Mouse (Mus musculus) liver, embryonic 15.5 days (tissue): ENCODE results near the gene Itgb8. TPM values are rescaled to one million over a fixed set of nuclear protein-coding genes. Genes with fewer than 3 reads are reported as not detected.

Source experiments
- ATAC-seq: fragments of 200-750 bp; cut with Nextera tagmentation; 2 replicates; pipeline ENCODE4 v1.8.0; 2017; ENCODE audit warnings: moderate number of reproducible peaks, mild to moderate bottlenecking, moderate library complexity; ENCODE audit not compliant: insufficient read depth
- H3K27ac ChIP-seq: fragments of 300-500 bp; sonication (generic); replicated peaks from 2 replicates; pipeline ENCODE4 v1.5.1; 2015; ENCODE audit warnings: mild to moderate bottlenecking, inconsistent platforms
- H3K27me3 ChIP-seq: fragments of 300-500 bp; sonication (generic); 2 replicates; pipeline ENCODE4 v1.6.1; 2015; ENCODE audit warnings: mild to moderate bottlenecking, inconsistent platforms
- H3K36me3 ChIP-seq: fragments of 300-500 bp; sonication (generic); replicated peaks from 2 replicates; pipeline ENCODE4 v1.6.1; 2015; ENCODE audit warnings: moderate library complexity, mild to moderate bottlenecking, inconsistent platforms
- H3K4me1 ChIP-seq: fragments of 300-500 bp; sonication (generic); replicated peaks from 2 replicates; pipeline ENCODE4 v1.6.1; 2015; ENCODE audit warnings: inconsistent platforms
- H3K4me2 ChIP-seq: fragments of 300-500 bp; sonication (generic); 2 replicates; pipeline ENCODE4 v1.6.1; 2015; ENCODE audit warnings: moderate library complexity, mild to moderate bottlenecking, inconsistent platforms
- H3K4me3 ChIP-seq: fragments of 300-500 bp; sonication (generic); replicated peaks from 2 replicates; pipeline ENCODE4 v1.5.1; 2015; ENCODE audit warnings: mild to moderate bottlenecking, inconsistent platforms
- H3K9ac ChIP-seq: fragments of 300-500 bp; sonication (generic); 2 replicates; pipeline ENCODE4 v1.6.1; 2015; ENCODE audit warnings: moderate library complexity, mild to moderate bottlenecking, inconsistent platforms
- H3K9me3 ChIP-seq: fragments of 300-500 bp; sonication (generic); replicated peaks from 2 replicates; pipeline ENCODE4 v1.6.1; 2016; ENCODE audit warnings: inconsistent platforms
- WGBS: fragments of 180-500 bp; shearing (Covaris S2); methylation state at CpG from one replicate; pipeline ENCODE4 v1.1.7; 2015; ENCODE audit warnings: mixed read lengths; ENCODE audit not compliant: insufficient replicate concordance; 5-methylcytosine and 5-hydroxymethylcytosine counted together
- polyA plus RNA-seq: library from polyadenylated mRNA; unstranded; fragments of >200 nt; fragmentation: Nextera tagmentation; extraction: Ambion mirVana; gene quantifications from 2 replicates; pipeline ENCODE4 v1.2.1, GENCODE M21; 2015

The Itgb8 gene
- polyA plus RNA-seq, 1 experiment from 2014 or later, result 0.10 TPM

- Histone ChIP-seq H3K4me2 (no peak overlapping the region), H3K9ac (no peak overlapping the region), H3K4me1 (no peaks in the 10 kb centered on the region), H3K4me3 (no peak overlapping the region), H3K36me3 (no peaks in the 10 kb centered on the region), H3K27me3 (no peaks in the 10 kb centered on the region), H3K27ac (no peak overlapping the region), H3K9me3 (no peaks in the 10 kb centered on the region)
- ATAC-seq, result no peak
- 26% methylated on average over 1 of the region's 1 CpGs for WGBS
Measured at GRCm38 (mm10) chr12:119207464-119207801, 31.2 kb downstream of the Itgb8 start.

DNA sequence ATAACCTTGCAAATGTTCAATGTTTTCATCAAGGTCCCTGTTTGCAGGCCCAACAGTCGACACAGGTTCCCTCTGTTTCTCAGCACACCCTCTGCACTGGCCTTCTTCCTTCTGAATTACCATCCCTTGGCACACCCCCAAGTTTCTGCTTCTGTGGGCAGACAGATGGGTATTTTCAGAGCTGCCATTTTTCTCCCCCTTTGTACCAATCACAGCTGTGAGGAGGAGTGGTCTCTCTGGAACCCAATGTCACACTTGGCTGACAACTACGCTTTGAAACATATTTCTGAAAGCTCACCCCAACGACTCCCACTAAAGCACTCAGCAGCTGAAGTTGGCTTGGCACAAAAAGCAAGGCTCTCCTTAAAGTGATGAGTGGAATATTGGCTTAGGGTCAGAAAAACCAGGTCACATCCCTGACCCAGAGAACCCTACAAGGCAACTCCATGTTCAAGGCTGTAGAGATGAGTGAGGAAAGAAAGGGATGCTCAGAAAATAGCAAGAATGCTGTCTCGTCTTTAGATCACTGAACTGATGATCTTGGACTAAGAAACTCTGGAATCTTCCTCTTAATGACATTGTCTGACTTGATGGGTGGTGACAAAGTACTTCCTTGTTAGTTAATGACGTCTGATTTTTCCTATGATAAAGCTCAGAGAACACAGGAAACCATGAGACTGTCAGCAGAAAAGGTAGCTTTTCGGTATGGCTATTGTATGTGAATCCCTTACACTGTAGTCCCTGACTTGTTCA lies 31.7 kb downstream of the Itgb8 start:
- ATAC-seq, result no peak
- Histone ChIP-seq H3K9ac (no peak overlapping the region), H3K4me2 (no peak overlapping the region), H3K4me3 (no peak overlapping the region), H3K9me3 (no peaks in the 10 kb centered on the region), H3K4me1 (no peaks in the 10 kb centered on the region), H3K27ac (no peak overlapping the region), H3K27me3 (no peaks in the 10 kb centered on the region), H3K36me3 (no peaks in the 10 kb centered on the region)
- 39% methylated on average over 6 of the region's 6 CpGs for WGBS

GRCm38 (mm10) chr12:119204411-119204810 lies 34.2 kb downstream of the Itgb8 start:
- ATAC-seq, result no peak
- H3K4me2 ChIP-seq, result no peak overlapping the region
- no peaks in the 10 kb centered on the region for H3K9me3 ChIP-seq
- H3K4me1 ChIP-seq, result no peaks in the 10 kb centered on the region
- H3K9ac ChIP-seq, result no peak overlapping the region
- H3K36me3 ChIP-seq, result no peaks in the 10 kb centered on the region
- WGBS, result 55% methylated on average over 2 of the region's 2 CpGs
- H3K4me3 ChIP-seq, result no peak overlapping the region
- no peaks in the 10 kb centered on the region for H3K27me3 ChIP-seq
- no peak overlapping the region for H3K27ac ChIP-seq

GRCm38 (mm10) chr12:119202766-119203165 lies 35.8 kb downstream of the Itgb8 start:
- no peak overlapping the region for H3K4me2 ChIP-seq
- H3K4me1 ChIP-seq, result no peaks in the 10 kb centered on the region
- H3K36me3 ChIP-seq, result no peaks in the 10 kb centered on the region
- H3K27ac ChIP-seq, result no peak overlapping the region
- no peak overlapping the region for H3K9ac ChIP-seq
- H3K4me3 ChIP-seq, result no peak overlapping the region
- 65% methylated on average over 2 of the region's 2 CpGs for WGBS
- no peak for ATAC-seq
- H3K9me3 ChIP-seq, result no peaks in the 10 kb centered on the region
- no peaks in the 10 kb centered on the region for H3K27me3 ChIP-seq

- ATAC-seq, result no peak
- Histone ChIP-seq H3K36me3 (no peaks in the 10 kb centered on the region), H3K9ac (no peak overlapping the region), H3K27me3 (no peaks in the 10 kb centered on the region), H3K4me1 (no peaks in the 10 kb centered on the region), H3K4me3 (no peak overlapping the region), H3K27ac (no peak overlapping the region), H3K4me2 (no peak overlapping the region), H3K9me3 (no peaks in the 10 kb centered on the region)
Measured at GRCm38 (mm10) chr12:119195145-119195544, 43.5 kb downstream of the Itgb8 start.

DNA sequence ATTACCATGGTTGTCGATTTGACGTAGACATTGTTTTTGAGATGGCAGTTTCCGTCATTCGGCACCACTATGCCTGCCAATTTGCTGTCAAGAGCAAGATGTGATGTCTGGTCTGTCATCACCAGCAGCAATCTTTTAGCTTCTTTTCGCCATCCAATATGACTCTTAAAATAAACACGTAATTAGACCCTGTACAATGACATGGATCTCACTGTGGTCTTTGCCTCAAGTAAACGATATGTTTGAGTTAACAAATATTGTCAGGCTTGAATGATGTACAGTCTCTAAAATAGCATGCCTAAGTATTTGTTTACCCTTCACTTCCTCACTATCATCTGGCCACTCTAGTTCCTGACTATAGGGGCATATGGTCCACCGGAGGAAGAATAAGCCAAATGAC lies 48.8 kb downstream of the Itgb8 start:
- WGBS, result 68% methylated on average over 8 of the region's 8 CpGs
- ATAC-seq, result no peak
- no peak overlapping the region for H3K27ac ChIP-seq

DNA sequence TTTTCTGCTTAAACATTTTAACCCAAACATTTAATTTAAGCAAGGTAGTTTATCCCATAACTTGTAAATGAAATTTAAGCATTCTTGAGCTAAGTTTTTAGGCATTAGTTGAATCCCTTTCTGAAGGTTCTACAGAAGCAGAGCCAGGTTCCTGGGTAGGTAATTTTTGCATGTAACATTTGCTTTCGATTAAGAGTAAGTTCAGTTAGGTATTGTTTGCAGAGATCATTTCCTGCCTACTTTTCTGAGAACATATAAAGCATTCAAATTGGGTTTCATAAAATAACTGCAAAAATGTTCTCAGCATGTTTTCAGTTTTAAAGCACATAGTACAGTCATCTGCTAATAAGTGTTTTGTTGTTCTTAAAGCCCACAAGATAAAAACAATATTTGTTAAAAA lies 53.2 kb downstream of the Itgb8 start:
- no peaks in the 10 kb centered on the region for H3K4me1 ChIP-seq
- H3K9ac ChIP-seq, result no peak overlapping the region
- no peaks in the 10 kb centered on the region for H3K9me3 ChIP-seq
- no peak overlapping the region for H3K4me2 ChIP-seq
- no peaks in the 10 kb centered on the region for H3K36me3 ChIP-seq
- 42% methylated on average over 1 of the region's 1 CpGs for WGBS
- ATAC-seq, result no peak
- no peaks in the 10 kb centered on the region for H3K27me3 ChIP-seq
- no peak overlapping the region for H3K27ac ChIP-seq
- no peak overlapping the region for H3K4me3 ChIP-seq

More for the DNA sequence above, 48.8 kb downstream of the Itgb8 start:
- no peaks in the 10 kb centered on the region for H3K4me1 ChIP-seq
- H3K4me3 ChIP-seq, result no peak overlapping the region
- H3K9me3 ChIP-seq, result no peaks in the 10 kb centered on the region
- H3K4me2 ChIP-seq, result no peak overlapping the region
- H3K9ac ChIP-seq, result no peak overlapping the region
- no peaks in the 10 kb centered on the region for H3K27me3 ChIP-seq
- H3K36me3 ChIP-seq, result no peaks in the 10 kb centered on the region

GRCm38 (mm10) chr12:119182215-119182924 lies 56.2 kb downstream of the Itgb8 start:
- WGBS, result 61% methylated on average over 2 of the region's 2 CpGs
- Histone ChIP-seq H3K27me3 (no peaks in the 10 kb centered on the region), H3K9me3 (no peaks in the 10 kb centered on the region), H3K27ac (no peak overlapping the region), H3K4me2 (no peak overlapping the region), H3K4me1 (no peaks in the 10 kb centered on the region), H3K9ac (no peak overlapping the region), H3K4me3 (no peak overlapping the region), H3K36me3 (no peaks in the 10 kb centered on the region)
- ATAC-seq, result no peak

DNA sequence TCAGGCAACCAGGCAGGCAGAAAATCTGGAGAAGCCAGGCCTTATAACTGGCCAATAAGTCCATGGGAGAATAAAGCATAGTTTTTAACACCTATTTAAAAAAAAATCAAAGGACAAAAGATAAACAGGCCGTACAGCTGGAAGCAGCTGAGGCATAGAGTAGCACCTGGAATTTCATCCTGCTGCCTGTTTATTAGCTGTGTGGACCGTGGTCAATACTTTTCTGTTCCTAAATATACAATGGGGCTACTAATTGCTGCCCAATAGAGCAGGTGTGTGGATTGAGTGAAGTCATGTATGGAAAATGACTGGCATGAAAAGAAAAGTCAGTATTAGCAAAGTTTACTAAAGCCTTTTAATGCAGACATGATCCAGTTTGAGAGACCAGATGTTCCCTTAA lies 62.6 kb downstream of the Itgb8 start:
- H3K27me3 ChIP-seq, result no peaks in the 10 kb centered on the region
- no peaks in the 10 kb centered on the region for H3K36me3 ChIP-seq
- ATAC-seq, result no peak
- no peak overlapping the region for H3K4me2 ChIP-seq
- no peaks in the 10 kb centered on the region for H3K9me3 ChIP-seq
- no peaks in the 10 kb centered on the region for H3K4me1 ChIP-seq
- no peak overlapping the region for H3K27ac ChIP-seq
- no peak overlapping the region for H3K9ac ChIP-seq
- H3K4me3 ChIP-seq, result no peak overlapping the region
- WGBS, result 44% methylated on average over 2 of the region's 2 CpGs

- Histone ChIP-seq H3K9me3 (no peaks in the 10 kb centered on the region), H3K36me3 (no peaks in the 10 kb centered on the region), H3K4me1 (no peaks in the 10 kb centered on the region), H3K9ac (no peak overlapping the region), H3K27ac (no peak overlapping the region), H3K27me3 (no peaks in the 10 kb centered on the region), H3K4me2 (no peak overlapping the region), H3K4me3 (no peak overlapping the region)
- ATAC-seq, result no peak
- 59% methylated on average over 4 of the region's 4 CpGs for WGBS
Measured at GRCm38 (mm10) chr12:119169828-119170539, 68.6 kb downstream of the Itgb8 start.

DNA sequence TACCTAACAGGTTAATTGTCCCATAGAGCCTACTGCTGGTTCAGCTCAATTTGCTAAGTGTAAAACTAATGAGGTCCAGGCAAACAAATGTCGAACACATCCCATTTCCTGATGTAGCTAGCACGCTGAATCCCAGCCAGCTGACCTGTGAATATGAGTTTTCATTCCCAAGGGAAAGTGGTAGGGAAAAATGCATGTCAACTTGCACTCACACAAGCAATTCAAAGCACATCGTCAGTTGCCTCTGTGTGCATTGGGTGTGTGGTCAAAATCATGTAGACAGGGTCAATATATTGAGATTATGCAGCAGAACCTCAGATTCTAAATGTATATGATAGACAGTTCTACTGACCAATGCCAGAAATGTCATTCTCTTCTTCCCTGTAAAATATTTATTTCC lies 69.5 kb downstream of the Itgb8 start:
- no peak for ATAC-seq
- no peak overlapping the region for H3K4me2 ChIP-seq
- no peak overlapping the region for H3K4me3 ChIP-seq
- no peaks in the 10 kb centered on the region for H3K4me1 ChIP-seq
- H3K9ac ChIP-seq, result no peak overlapping the region
- no peaks in the 10 kb centered on the region for H3K36me3 ChIP-seq
- H3K27me3 ChIP-seq, result no peaks in the 10 kb centered on the region
- 49% methylated on average over 3 of the region's 3 CpGs for WGBS
- no peaks in the 10 kb centered on the region for H3K9me3 ChIP-seq
- H3K27ac ChIP-seq, result no peak overlapping the region
